Mouse (Mus musculus): ENCODE data around the gene 2410004B18Rik. TPM values are rescaled to one million over a fixed set of nuclear protein-coding genes. Genes with fewer than 3 reads are reported as not detected.

2410004B18Rik gene
- total RNA-seq, 2 experiments from 2014 or later, result 21.2 to 23.1 TPM

DNA sequence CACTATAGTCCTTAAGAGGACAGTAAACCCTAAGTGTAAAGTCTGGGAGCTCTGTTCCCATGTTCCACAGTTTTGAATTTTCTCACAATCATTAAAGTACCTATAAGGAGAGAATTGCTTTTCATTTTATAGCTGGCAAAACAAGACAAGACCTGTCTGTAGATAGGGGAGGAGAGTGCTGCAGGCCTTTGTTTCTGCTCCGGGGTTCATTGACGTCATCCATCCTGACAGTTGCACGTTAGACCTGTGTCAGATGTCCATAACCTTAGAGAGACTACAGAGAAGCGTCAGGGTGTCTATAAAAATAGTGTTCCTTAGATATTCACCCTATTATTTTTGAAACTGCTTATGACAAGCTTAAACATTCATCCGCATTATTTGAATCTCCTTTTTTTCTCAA, 12.3 kb upstream of the 2410004B18Rik start:
- DNase-seq (ENCODE audit: low spot score in 2 of 2), result no peak

GRCm38 (mm10) chr3:145929525-145930400, 8.1 kb upstream of the 2410004B18Rik start:
- DNase-seq (ENCODE audit: low spot score in 2 of 2), result no peak

- DNase-seq (ENCODE audit: low spot score in 2 of 2), result no peak
Measured at GRCm38 (mm10) chr3:145933845-145934244, 4.0 kb upstream of the 2410004B18Rik start.

DNA sequence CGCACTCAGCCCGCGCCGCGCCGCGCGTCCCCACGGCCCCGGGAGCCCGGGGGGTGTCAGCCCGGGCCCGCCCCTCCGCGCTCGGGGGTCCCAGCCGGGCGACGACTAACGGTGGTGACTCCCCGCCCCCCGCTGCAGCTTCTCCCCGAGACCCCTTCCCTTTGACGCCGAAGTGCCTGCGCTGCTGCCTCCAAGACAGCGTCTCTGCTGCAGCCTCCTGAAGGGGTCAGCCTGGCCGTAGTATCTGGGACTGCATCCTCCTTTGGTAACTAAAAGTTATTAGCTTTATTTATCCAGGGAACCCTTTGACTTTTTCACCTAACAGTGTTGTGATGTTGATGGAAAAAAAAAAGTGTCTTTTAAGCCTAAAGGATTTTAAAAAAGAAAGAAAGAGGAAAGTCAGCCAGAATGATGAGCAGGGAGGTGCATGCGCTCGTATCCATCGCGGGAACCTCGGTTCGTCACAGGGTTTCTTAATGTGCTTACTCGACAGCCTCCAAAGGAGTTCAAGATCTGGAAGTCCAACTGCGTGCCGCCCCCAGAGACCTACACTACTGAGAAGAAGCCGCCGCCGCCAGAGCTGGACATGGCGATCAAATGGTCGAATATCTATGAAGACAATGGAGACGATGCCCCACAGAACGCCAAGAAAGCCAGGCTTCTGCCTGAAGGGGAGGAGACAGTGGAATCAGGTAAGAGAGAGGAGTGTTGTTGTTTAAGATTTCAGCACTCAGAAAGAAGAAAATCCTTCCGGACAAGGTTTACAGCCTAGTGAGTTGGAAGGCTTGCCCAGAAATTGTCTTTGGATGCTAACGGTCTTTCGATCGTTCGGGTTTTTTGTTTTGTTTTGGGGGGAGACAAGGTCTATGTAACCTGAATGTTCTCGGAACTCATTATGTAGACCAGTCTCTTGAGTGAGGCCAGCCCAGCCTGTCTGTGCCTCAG, 863 bp downstream of the 2410004B18Rik start:
- peak; percentile 25 to 43 for DNase-seq (ENCODE audit: low spot score in 2 of 2)

- DNase-seq (ENCODE audit: low spot score in 2 of 2), result no peak
Measured at GRCm38 (mm10) chr3:145939402-145939801, 1.6 kb downstream of the 2410004B18Rik start.

DNA sequence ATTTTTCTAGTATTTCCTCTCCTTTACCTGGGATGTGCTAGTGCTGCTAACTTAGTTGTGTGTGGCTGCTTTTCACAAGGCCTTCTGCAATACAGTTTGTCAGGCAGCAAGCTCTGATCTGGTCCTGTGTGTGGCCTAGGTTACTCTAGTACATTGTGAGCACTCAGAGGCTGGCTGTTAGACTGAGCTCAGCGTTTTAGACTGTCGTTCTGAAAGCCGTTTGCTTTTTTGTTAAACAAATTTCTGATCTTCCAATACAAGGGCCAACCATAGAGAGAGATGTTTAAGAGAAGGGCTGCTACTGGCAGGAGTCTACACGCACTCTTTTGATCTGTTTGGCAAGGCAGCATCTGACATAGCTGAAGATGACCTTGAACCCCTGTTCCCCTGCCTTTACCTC, 2.2 kb downstream of the 2410004B18Rik start:
- no peak for DNase-seq (ENCODE audit: low spot score in 2 of 2)

DNA sequence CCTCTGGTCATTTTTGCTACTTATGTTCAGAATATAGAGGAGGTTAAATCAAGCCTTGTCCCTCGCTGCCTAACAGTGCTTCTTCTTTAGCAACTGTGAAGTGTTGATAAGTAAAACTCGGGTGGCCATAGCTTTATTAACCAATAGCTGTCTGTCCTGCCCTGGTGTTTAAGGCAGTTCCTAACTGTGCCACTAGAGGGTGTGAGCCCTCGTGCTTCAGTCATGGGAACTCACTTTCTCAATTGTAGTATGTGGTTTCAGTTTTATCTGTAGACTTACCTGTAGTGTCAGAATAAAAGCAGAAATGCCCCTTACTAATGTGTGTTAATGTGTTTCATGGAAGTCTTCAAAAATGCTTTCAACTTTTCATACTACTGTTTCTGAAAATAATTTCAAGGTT, 4.2 kb downstream of the 2410004B18Rik start:
- DNase-seq (ENCODE audit: low spot score in 2 of 2), result peak; percentile 61 to 67

DNA sequence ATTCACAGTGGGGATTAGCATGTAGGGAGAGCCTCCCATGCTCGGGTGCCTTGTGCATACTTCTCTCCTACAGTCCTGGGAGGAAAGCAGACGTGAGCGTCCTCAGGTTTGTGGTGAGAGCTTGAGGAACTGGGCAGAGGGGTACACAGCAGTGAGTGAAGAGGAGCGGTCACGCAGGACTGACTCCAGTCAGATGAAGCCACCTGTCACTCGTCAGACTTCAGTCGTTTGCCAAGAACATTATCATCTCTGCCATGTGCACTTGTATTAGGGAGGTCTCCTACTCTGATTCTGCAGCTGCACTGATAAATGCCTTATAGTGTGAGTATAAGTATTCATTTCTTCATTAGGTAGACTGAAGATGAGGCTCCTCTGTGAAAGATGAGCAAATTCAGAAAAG, 6.5 kb downstream of the 2410004B18Rik start:
- DNase-seq (ENCODE audit: low spot score in 2 of 2), result no peak

GRCm38 (mm10) chr3:145945904-145946303, 8.1 kb downstream of the 2410004B18Rik start:
- no peak for DNase-seq (ENCODE audit: low spot score in 2 of 2)

DNA sequence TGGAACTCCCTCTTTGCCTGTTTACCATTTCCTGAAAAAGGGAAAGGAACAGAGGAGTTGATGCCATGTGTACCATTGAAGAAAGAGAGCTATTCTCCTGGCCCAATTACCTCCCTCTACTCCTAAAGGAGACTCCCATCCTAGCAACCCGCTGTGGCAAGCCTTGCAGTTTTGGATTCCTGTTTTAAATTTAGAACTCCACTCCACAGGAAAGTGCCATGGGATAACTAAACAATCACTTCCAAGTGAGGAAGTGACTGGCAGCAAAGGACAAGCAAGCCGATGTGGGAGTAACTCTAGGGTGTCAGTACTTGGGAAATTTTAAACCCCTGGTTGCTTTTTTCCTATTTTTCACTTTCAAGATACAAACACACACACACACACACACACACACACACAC, 8.8 kb downstream of the 2410004B18Rik start:
- DNase-seq (ENCODE audit: low spot score in 2 of 2), result no peak

DNA sequence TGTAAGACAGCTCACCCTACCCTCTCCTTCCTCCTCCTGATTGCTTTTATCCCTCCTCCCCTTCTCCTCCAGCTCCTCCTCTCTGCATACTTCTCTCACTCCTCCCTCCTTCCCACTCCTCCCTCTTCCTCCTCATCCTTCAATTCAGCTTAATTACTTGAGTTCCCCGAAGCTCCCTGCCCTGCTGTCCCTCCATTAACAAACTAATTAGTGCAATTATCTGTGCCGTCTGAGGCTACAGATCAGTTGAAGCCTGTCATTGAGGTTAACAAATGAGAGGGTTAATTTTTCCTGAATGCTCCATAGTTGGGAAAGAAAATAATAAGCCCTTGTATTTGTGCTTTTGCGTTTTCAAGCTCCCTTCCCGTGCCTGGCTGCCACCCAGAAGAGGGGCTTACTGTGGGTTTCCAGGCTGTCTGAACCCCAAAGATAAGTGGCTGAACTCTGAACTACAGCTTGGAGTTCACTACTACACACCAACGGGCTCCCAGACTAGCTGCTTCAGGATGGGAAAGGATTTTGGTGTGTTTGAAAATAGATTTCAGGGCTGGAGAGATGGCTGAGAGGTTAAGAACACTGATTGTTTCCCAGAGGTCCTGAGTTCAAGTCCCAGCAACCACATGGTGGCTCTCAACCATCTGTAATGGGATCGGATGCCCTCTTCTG, 9.9 kb downstream of the 2410004B18Rik start:
- DNase-seq (ENCODE audit: low spot score in 2 of 2), result no peak

GRCm38 (mm10) chr3:145950034-145950814, 12.4 kb downstream of the 2410004B18Rik start:
- DNase-seq (ENCODE audit: low spot score in 2 of 2), result no peak

DNA sequence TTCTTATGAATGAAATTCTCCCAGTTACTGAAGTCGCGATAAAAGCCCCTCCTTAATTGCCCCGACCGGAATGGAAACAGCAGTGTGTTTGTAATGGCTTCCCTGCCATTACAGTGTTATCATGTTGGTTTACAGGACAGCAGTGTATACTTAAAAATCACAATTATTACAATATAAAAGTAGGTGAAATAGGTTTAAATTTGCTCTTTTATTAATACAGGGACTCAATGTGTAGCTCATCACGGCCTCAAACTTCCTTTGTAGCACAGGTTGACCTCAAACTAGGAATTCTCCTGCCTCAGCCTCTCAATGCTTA, 13.0 kb downstream of the 2410004B18Rik start:
- no peak for DNase-seq (ENCODE audit: low spot score in 2 of 2)

DNA sequence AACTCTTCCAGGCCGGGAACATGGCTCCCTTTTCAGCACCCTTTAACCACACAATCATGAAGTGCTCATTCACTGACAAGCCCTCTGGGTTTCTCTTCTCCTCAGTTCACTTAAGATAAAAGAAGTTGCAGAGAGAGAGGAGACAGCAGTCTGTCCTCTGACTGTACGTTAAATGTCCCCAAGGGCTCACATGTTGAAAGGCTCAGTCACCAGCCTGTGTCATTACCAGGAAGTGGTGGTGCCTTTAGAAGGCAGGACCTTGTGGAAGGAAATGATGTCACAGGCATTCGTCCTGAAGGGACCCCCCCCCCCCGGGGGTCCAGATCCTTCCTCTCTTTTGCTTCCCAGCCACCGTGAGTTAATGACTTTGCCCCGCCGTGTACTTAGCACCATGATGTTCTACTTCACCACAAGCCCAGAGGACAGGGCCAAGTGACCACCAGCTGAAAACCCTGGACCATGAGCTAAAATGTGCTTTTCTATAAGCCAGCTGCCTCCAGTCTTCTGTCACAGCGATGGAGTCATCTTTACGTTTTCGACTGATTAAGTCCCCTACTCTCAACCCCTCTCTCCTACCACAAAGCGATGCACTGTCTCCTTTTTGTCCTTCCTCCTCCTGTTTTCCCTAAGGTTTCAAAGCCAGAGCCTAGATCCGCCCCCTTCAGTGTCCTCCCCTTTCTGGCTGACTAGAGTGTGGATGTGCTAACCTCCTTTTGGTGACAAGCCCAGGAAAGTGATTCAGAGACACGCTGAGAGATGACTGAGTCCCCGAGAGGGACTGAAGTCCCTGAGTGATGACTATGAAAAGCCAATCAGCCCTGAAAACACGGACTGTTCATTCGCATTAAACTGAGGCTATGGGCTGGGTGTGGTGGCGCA, 13.7 kb downstream of the 2410004B18Rik start:
- DNase-seq (ENCODE audit: low spot score in 2 of 2), result no peak

DNA sequence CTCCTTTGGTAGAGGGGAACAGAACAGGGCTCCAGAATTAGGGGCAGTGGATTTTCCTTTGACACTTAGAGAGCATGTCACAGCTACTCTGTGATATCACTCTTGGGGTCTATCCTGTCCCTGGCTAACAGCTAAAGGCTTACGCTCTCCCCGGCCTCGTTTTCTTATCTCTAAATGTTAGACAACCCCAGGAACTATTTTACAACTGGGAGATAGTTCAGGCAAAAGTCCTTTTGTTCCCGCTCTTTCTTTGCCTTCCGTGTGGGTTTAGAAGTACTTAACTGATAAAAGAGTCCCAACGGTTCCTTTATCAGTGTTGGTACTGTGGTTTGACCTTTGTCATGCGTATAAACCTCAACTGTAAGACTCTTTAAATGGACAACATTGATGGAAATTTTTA, 15.1 kb downstream of the 2410004B18Rik start:
- DNase-seq (ENCODE audit: low spot score in 2 of 2), result no peak

DNA sequence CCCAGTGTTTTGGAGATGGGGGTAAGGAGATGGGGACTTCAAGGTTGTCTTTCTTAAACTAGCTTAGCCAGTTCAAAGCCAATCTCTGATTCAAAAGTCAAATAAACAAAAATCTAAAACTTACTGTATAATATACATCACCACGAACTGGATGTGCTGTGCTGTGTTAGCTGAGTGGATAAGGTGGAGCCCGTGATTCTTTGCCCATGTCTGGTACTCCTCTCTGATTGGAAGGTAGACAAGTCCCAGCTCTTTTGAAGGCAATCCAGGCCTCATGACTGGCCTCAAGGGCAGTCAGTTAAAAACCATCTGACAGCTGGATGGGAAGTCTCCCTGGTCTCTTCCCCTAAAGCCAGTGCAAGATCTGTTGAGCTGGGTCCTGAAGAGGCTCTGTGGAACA, 15.6 kb downstream of the 2410004B18Rik start:
- no peak for DNase-seq (ENCODE audit: low spot score in 2 of 2)

- no peak for DNase-seq (ENCODE audit: low spot score in 2 of 2)
Measured at GRCm38 (mm10) chr3:145959824-145960223, 22.0 kb downstream of the 2410004B18Rik start.

- DNase-seq (ENCODE audit: low spot score in 2 of 2), result no peak
Measured at GRCm38 (mm10) chr3:145962411-145962810, 24.6 kb downstream of the 2410004B18Rik start.

DNA sequence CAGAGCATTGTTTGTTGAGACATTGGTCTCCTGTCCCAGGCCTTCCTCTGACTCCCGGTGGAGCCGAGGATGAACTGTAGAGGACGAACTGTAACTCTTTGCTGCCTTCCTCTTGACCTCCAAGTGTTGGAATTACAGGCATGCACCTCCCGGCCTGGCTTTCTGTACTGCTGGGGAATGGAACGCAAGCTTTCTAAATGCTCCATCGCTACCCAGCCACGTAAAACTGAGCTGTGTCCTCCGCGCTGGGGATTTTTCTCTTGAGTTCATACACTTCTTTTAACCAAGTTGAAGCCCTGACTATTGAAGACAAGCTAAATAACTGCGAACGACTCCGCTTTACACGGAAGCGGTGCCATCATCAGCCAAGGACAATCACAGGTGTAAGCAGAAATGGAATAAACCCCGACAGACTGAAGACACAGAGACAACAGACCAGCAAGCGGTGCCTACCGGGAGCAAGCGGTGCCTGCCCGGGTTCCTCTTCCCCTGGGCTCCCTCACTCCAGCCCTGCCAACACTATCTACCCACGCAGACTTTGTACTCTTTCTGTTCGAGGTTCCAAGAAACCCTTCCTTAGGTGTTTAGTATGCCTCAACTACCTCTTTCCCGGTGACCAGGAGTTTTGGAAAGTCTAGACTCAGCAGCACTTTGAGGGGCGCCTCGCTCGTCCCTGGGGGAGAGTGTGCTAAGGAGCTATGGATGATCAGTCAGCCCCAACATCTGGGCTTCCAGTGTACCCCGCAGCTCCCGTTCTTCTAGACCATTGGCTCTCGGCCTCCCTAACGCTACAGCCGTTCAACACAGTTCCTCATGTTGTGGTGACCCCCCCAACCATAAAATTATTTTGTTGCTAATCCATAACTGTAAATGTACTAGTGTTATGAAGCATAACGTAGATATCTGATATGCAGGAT, 25.5 kb downstream of the 2410004B18Rik start:
- DNase-seq (ENCODE audit: low spot score in 2 of 2), result no peak
